Mouse (Mus musculus): ENCODE measurements around the gene Grik1. TPM values are rescaled to one million over a fixed set of nuclear protein-coding genes. Genes with fewer than 3 reads are reported as not detected.

The Grik1 gene
- polyA plus RNA-seq, 1 experiment from 2014 or later: 0.59 TPM

GRCm38 (mm10) chr16:87957449-87957848, 332.6 kb downstream of the Grik1 start:
- H3K9ac ChIP-seq: no peak overlapping the region
- H3K27ac ChIP-seq (ENCODE audit: poor library complexity, severe bottlenecking): no peak overlapping the region
- no peak for ATAC-seq (ENCODE audit: insufficient number of reproducible peaks, low FRiP score)
- no peak overlapping the region for H3K4me2 ChIP-seq
- H3K9me3 ChIP-seq (replicated peaks): no peaks in the 10 kb centered on the region
- 86% methylated on average over 10 of the region's 10 CpGs for WGBS
- H3K36me3 ChIP-seq: no peaks in the 10 kb centered on the region
- no peak overlapping the region for H3K4me3 ChIP-seq
- H3K4me1 ChIP-seq (replicated peaks): 0 out of 2 replicates have a peak, but pooled peaks cover 4% of the 10 kb centered on the region
- H3K27me3 ChIP-seq (replicated peaks): no peaks in the 10 kb centered on the region

- no peaks in the 10 kb centered on the region for H3K36me3 ChIP-seq
- 63% methylated on average over 5 of the region's 5 CpGs for WGBS
- no peaks in the 10 kb centered on the region for H3K9me3 ChIP-seq (replicated peaks)
- 0 out of 2 replicates have a peak, but pooled peaks cover 4% of the 10 kb centered on the region for H3K4me1 ChIP-seq (replicated peaks)
- H3K27ac ChIP-seq (ENCODE audit: poor library complexity, severe bottlenecking): no peak overlapping the region
- no peak overlapping the region for H3K4me3 ChIP-seq
- no peak overlapping the region for H3K9ac ChIP-seq
- no peak overlapping the region for H3K4me2 ChIP-seq
- no peaks in the 10 kb centered on the region for H3K27me3 ChIP-seq (replicated peaks)
- no peak for ATAC-seq (ENCODE audit: insufficient number of reproducible peaks, low FRiP score)
Measured at GRCm38 (mm10) chr16:87956178-87956577, 333.9 kb downstream of the Grik1 start.

GRCm38 (mm10) chr16:87954715-87955441, 335.2 kb downstream of the Grik1 start:
- Histone ChIP-seq H3K27ac (ENCODE audit: poor library complexity, severe bottlenecking) (no peak overlapping the region), H3K27me3 (replicated peaks) (no peaks in the 10 kb centered on the region), H3K9ac (no peak overlapping the region), H3K4me2 (no peak overlapping the region), H3K4me1 (replicated peaks) (0 out of 2 replicates have a peak, but pooled peaks cover 4% of the 10 kb centered on the region), H3K36me3 (no peaks in the 10 kb centered on the region), H3K9me3 (replicated peaks) (no peaks in the 10 kb centered on the region), H3K4me3 (no peak overlapping the region)
- ATAC-seq (ENCODE audit: insufficient number of reproducible peaks, low FRiP score): no peak
- 63% methylated on average over 9 of the region's 9 CpGs for WGBS

GRCm38 (mm10) chr16:87953176-87953575, 336.9 kb downstream of the Grik1 start:
- H3K27ac ChIP-seq (ENCODE audit: poor library complexity, severe bottlenecking): no peak overlapping the region
- no peak overlapping the region for H3K4me3 ChIP-seq
- no peaks in the 10 kb centered on the region for H3K9me3 ChIP-seq (replicated peaks)
- no peaks in the 10 kb centered on the region for H3K27me3 ChIP-seq (replicated peaks)
- no peaks in the 10 kb centered on the region for H3K36me3 ChIP-seq
- no peak overlapping the region for H3K9ac ChIP-seq
- H3K4me1 ChIP-seq (replicated peaks): 0 out of 2 replicates have a peak, but pooled peaks cover 4% of the 10 kb centered on the region
- ATAC-seq (ENCODE audit: insufficient number of reproducible peaks, low FRiP score): no peak
- no peak overlapping the region for H3K4me2 ChIP-seq
- 73% methylated on average over 4 of the region's 4 CpGs for WGBS

- Histone ChIP-seq H3K4me1 (replicated peaks) (peaks cover 2% of the 10 kb centered on the region; the same call in 1 of the 2 replicates), H3K9me3 (replicated peaks) (no peaks in the 10 kb centered on the region), H3K4me3 (no peak overlapping the region), H3K9ac (no peak overlapping the region), H3K27ac (ENCODE audit: poor library complexity, severe bottlenecking) (no peak overlapping the region), H3K27me3 (replicated peaks) (no peaks in the 10 kb centered on the region), H3K36me3 (no peaks in the 10 kb centered on the region), H3K4me2 (no peak overlapping the region)
- WGBS: 89% methylated on average over 11 of the region's 11 CpGs
- no peak for ATAC-seq (ENCODE audit: insufficient number of reproducible peaks, low FRiP score)
Measured at GRCm38 (mm10) chr16:87949881-87950280, 340.2 kb downstream of the Grik1 start.

GRCm38 (mm10) chr16:87948122-87948521, 341.9 kb downstream of the Grik1 start:
- H3K9me3 ChIP-seq (replicated peaks): no peaks in the 10 kb centered on the region
- H3K4me2 ChIP-seq: no peak overlapping the region; the same call in 1 of the 2 replicates
- H3K4me3 ChIP-seq: no peak overlapping the region
- no peak for ATAC-seq (ENCODE audit: insufficient number of reproducible peaks, low FRiP score)
- H3K4me1 ChIP-seq (replicated peaks): peaks cover 2% of the 10 kb centered on the region; the same call in 1 of the 2 replicates
- H3K27me3 ChIP-seq (replicated peaks): no peaks in the 10 kb centered on the region
- 50% methylated on average over 4 of the region's 4 CpGs for WGBS
- no peak overlapping the region for H3K9ac ChIP-seq
- H3K27ac ChIP-seq (ENCODE audit: poor library complexity, severe bottlenecking): no peak overlapping the region
- no peaks in the 10 kb centered on the region for H3K36me3 ChIP-seq

GRCm38 (mm10) chr16:87944318-87944717, 345.7 kb downstream of the Grik1 start:
- no peaks in the 10 kb centered on the region for H3K9me3 ChIP-seq (replicated peaks)
- ATAC-seq (ENCODE audit: insufficient number of reproducible peaks, low FRiP score): no peak
- H3K4me2 ChIP-seq: no peak overlapping the region
- H3K9ac ChIP-seq: no peak overlapping the region
- no peaks in the 10 kb centered on the region for H3K36me3 ChIP-seq
- no peak overlapping the region for H3K27ac ChIP-seq (ENCODE audit: poor library complexity, severe bottlenecking)
- H3K4me1 ChIP-seq (replicated peaks): peaks cover 2% of the 10 kb centered on the region; the same call in 1 of the 2 replicates
- H3K4me3 ChIP-seq: no peak overlapping the region
- H3K27me3 ChIP-seq (replicated peaks): no peaks in the 10 kb centered on the region
- WGBS: 70% methylated on average over 1 of the region's 1 CpGs

- H3K4me2 ChIP-seq: no peak overlapping the region
- ATAC-seq (ENCODE audit: insufficient number of reproducible peaks, low FRiP score): no peak
- H3K4me1 ChIP-seq (replicated peaks): no peaks in the 10 kb centered on the region
- no peaks in the 10 kb centered on the region for H3K9me3 ChIP-seq (replicated peaks)
- H3K9ac ChIP-seq: no peak overlapping the region
- H3K4me3 ChIP-seq: no peak overlapping the region
- H3K27ac ChIP-seq (ENCODE audit: poor library complexity, severe bottlenecking): no peak overlapping the region
- 85% methylated on average over 13 of the region's 13 CpGs for WGBS
- H3K36me3 ChIP-seq: no peaks in the 10 kb centered on the region
- no peaks in the 10 kb centered on the region for H3K27me3 ChIP-seq (replicated peaks)
Measured at GRCm38 (mm10) chr16:87942103-87942865, 347.8 kb downstream of the Grik1 start.

- no peak overlapping the region for H3K4me2 ChIP-seq
- H3K27ac ChIP-seq (ENCODE audit: poor library complexity, severe bottlenecking): no peak overlapping the region
- H3K27me3 ChIP-seq (replicated peaks): no peaks in the 10 kb centered on the region
- no peaks in the 10 kb centered on the region for H3K36me3 ChIP-seq
- H3K9ac ChIP-seq: no peak overlapping the region
- H3K9me3 ChIP-seq (replicated peaks): no peaks in the 10 kb centered on the region
- WGBS: 67% methylated on average over 1 of the region's 1 CpGs
- ATAC-seq (ENCODE audit: insufficient number of reproducible peaks, low FRiP score): no peak
- no peaks in the 10 kb centered on the region for H3K4me1 ChIP-seq (replicated peaks)
- H3K4me3 ChIP-seq: no peak overlapping the region
Measured at GRCm38 (mm10) chr16:87934685-87935084, 355.4 kb downstream of the Grik1 start.

- Histone ChIP-seq H3K4me3 (no peak overlapping the region), H3K9ac (no peak overlapping the region), H3K4me2 (no peak overlapping the region), H3K27ac (ENCODE audit: poor library complexity, severe bottlenecking) (no peak overlapping the region), H3K27me3 (replicated peaks) (no peaks in the 10 kb centered on the region), H3K9me3 (replicated peaks) (no peaks in the 10 kb centered on the region), H3K4me1 (replicated peaks) (no peaks in the 10 kb centered on the region; the same call in 1 of the 2 replicates), H3K36me3 (no peaks in the 10 kb centered on the region)
- 76% methylated on average over 2 of the region's 2 CpGs for WGBS
- ATAC-seq (ENCODE audit: insufficient number of reproducible peaks, low FRiP score): no peak
Measured at GRCm38 (mm10) chr16:87931358-87931757, 358.7 kb downstream of the Grik1 start.

- Histone ChIP-seq H3K27me3 (replicated peaks) (no peaks in the 10 kb centered on the region), H3K9me3 (replicated peaks) (no peaks in the 10 kb centered on the region), H3K36me3 (no peaks in the 10 kb centered on the region), H3K9ac (no peak overlapping the region), H3K27ac (ENCODE audit: poor library complexity, severe bottlenecking) (no peak overlapping the region), H3K4me3 (no peak overlapping the region), H3K4me2 (no peak overlapping the region), H3K4me1 (replicated peaks) (no peaks in the 10 kb centered on the region; the same call in 1 of the 2 replicates)
- ATAC-seq (ENCODE audit: insufficient number of reproducible peaks, low FRiP score): no peak
- 78% methylated on average over 3 of the region's 3 CpGs for WGBS
Measured at GRCm38 (mm10) chr16:87930519-87930918, 359.5 kb downstream of the Grik1 start.

All from heart, embryonic 12.5 days (tissue).